Mouse (Mus musculus): ENCODE data around the gene Pfkfb4.

DNA sequence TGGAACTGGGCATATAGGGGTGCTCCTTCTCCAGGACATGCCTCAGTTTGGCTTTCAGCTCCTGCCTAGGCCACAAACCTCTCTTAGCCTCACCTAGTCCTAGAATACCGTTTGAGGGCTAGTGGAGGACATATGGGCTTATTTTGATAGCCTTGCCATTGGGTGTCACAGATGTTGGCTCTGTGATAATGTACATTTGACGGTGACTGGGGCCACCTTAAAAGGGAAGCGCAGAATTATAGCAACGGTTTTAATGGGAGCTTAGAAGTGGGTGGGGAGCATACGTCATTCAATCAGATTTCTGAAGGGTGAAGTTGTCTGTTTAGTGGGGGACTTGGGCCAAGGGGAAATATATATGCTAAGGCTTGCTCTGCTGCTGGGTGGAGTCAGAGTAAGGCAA, 46.0 kb upstream of the Pfkfb4 start:
- no peak for TF ChIP-seq CTCF (conservative IDR thresholded peaks at IDR 0.05; ENCODE audit: insufficient read depth, insufficient read length, low read depth, low read length)
- no peak for TF ChIP-seq POLR2A (IDR thresholded peaks at IDR 0.05; ENCODE audit: low read depth, low read length)
